Mouse (Mus musculus): ENCODE data around the gene Arhgap45. TPM values are rescaled to one million over a fixed set of nuclear protein-coding genes. Genes with fewer than 3 reads are reported as not detected.

Gene Arhgap45
- polyA plus RNA-seq, 1 experiment from 2014 or later = 0.83 TPM

GRCm38 (mm10) chr10:80023758-80024157, 7.3 kb downstream of the Arhgap45 start:
- H3K27me3 ChIP-seq (ENCODE audit: control insufficient read depth, insufficient read depth, low read length) = peaks cover 13% of the 10 kb centered on the region
- no peaks in the 10 kb centered on the region for H3K4me1 ChIP-seq (ENCODE audit: control insufficient read depth, insufficient read depth, low read length)
- ATAC-seq (ENCODE audit: low read depth) = no peak
- 90% methylated on average over 5 of the region's 5 CpGs for WGBS
- H3K9ac ChIP-seq (replicated peaks; ENCODE audit: low read depth, low read length) = no peak overlapping the region
- no peak overlapping the region for H3K27ac ChIP-seq (ENCODE audit: low read depth, low read length)
- H3K4me2 ChIP-seq (ENCODE audit: low read depth, low read length) = no peak overlapping the region
- no peak overlapping the region for H3K4me3 ChIP-seq (ENCODE audit: low read depth, low read length)
- no peaks in the 10 kb centered on the region for H3K36me3 ChIP-seq (ENCODE audit: control insufficient read depth, insufficient read depth, low read length)
- no peaks in the 10 kb centered on the region for H3K9me3 ChIP-seq (ENCODE audit: control insufficient read depth, low read length)

GRCm38 (mm10) chr10:80024229-80025043, 8.0 kb downstream of the Arhgap45 start:
- H3K27me3 ChIP-seq (ENCODE audit: control insufficient read depth, insufficient read depth, low read length) = peaks cover 9% of the 10 kb centered on the region; the same call in 1 of the 2 replicates
- H3K27ac ChIP-seq (ENCODE audit: low read depth, low read length) = no peak overlapping the region
- ATAC-seq (ENCODE audit: low read depth) = no peak
- no peak overlapping the region for H3K4me2 ChIP-seq (ENCODE audit: low read depth, low read length)
- 79% methylated on average over 15 of the region's 15 CpGs for WGBS
- no peaks in the 10 kb centered on the region for H3K9me3 ChIP-seq (ENCODE audit: control insufficient read depth, low read length)
- no peak overlapping the region for H3K9ac ChIP-seq (replicated peaks; ENCODE audit: low read depth, low read length)
- no peaks in the 10 kb centered on the region for H3K36me3 ChIP-seq (ENCODE audit: control insufficient read depth, insufficient read depth, low read length)
- no peak overlapping the region for H3K4me3 ChIP-seq (ENCODE audit: low read depth, low read length)
- H3K4me1 ChIP-seq (ENCODE audit: control insufficient read depth, insufficient read depth, low read length) = no peaks in the 10 kb centered on the region

- H3K27ac ChIP-seq (ENCODE audit: low read depth, low read length) = no peak overlapping the region
- H3K27me3 ChIP-seq (ENCODE audit: control insufficient read depth, insufficient read depth, low read length) = 0 out of 2 replicates have a peak, but pooled peaks cover 5% of the 10 kb centered on the region
- no peaks in the 10 kb centered on the region for H3K9me3 ChIP-seq (ENCODE audit: control insufficient read depth, low read length)
- no peaks in the 10 kb centered on the region for H3K36me3 ChIP-seq (ENCODE audit: control insufficient read depth, insufficient read depth, low read length)
- WGBS = 51% methylated on average over 4 of the region's 4 CpGs
- H3K4me1 ChIP-seq (ENCODE audit: control insufficient read depth, insufficient read depth, low read length) = no peaks in the 10 kb centered on the region
- H3K4me3 ChIP-seq (ENCODE audit: low read depth, low read length) = no peak overlapping the region
- no peak overlapping the region for H3K9ac ChIP-seq (replicated peaks; ENCODE audit: low read depth, low read length)
- ATAC-seq (ENCODE audit: low read depth) = no peak
- H3K4me2 ChIP-seq (ENCODE audit: low read depth, low read length) = no peak overlapping the region
Observed at GRCm38 (mm10) chr10:80025044-80025347, 8.5 kb downstream of the Arhgap45 start.

GRCm38 (mm10) chr10:80025463-80025862, 9.0 kb downstream of the Arhgap45 start:
- Histone ChIP-seq H3K27ac (ENCODE audit: low read depth, low read length) (no peak overlapping the region), H3K9ac (replicated peaks; ENCODE audit: low read depth, low read length) (no peak overlapping the region), H3K36me3 (ENCODE audit: control insufficient read depth, insufficient read depth, low read length) (no peaks in the 10 kb centered on the region), H3K4me1 (ENCODE audit: control insufficient read depth, insufficient read depth, low read length) (no peaks in the 10 kb centered on the region), H3K9me3 (ENCODE audit: control insufficient read depth, low read length) (no peaks in the 10 kb centered on the region), H3K27me3 (ENCODE audit: control insufficient read depth, insufficient read depth, low read length) (0 out of 2 replicates have a peak, but pooled peaks cover 2% of the 10 kb centered on the region), H3K4me2 (ENCODE audit: low read depth, low read length) (no peak overlapping the region), H3K4me3 (ENCODE audit: low read depth, low read length) (no peak overlapping the region)
- 78% methylated on average over 10 of the region's 10 CpGs for WGBS
- no peak for ATAC-seq (ENCODE audit: low read depth)

GRCm38 (mm10) chr10:80025889-80026288, 9.4 kb downstream of the Arhgap45 start:
- no peak overlapping the region for H3K4me3 ChIP-seq (ENCODE audit: low read depth, low read length)
- H3K9me3 ChIP-seq (ENCODE audit: control insufficient read depth, low read length) = no peaks in the 10 kb centered on the region
- no peak overlapping the region for H3K27ac ChIP-seq (ENCODE audit: low read depth, low read length)
- 56% methylated on average over 12 of the region's 12 CpGs for WGBS
- H3K27me3 ChIP-seq (ENCODE audit: control insufficient read depth, insufficient read depth, low read length) = no peaks in the 10 kb centered on the region
- ATAC-seq (ENCODE audit: low read depth) = no peak
- no peak overlapping the region for H3K4me2 ChIP-seq (ENCODE audit: low read depth, low read length)
- H3K4me1 ChIP-seq (ENCODE audit: control insufficient read depth, insufficient read depth, low read length) = no peaks in the 10 kb centered on the region
- H3K36me3 ChIP-seq (ENCODE audit: control insufficient read depth, insufficient read depth, low read length) = no peaks in the 10 kb centered on the region
- H3K9ac ChIP-seq (replicated peaks; ENCODE audit: low read depth, low read length) = no peak overlapping the region

- WGBS = 71% methylated on average over 20 of the region's 20 CpGs
- no peaks in the 10 kb centered on the region for H3K9me3 ChIP-seq (ENCODE audit: control insufficient read depth, low read length)
- no peak overlapping the region for H3K9ac ChIP-seq (replicated peaks; ENCODE audit: low read depth, low read length)
- no peaks in the 10 kb centered on the region for H3K4me1 ChIP-seq (ENCODE audit: control insufficient read depth, insufficient read depth, low read length)
- H3K27ac ChIP-seq (ENCODE audit: low read depth, low read length) = no peak overlapping the region
- H3K4me3 ChIP-seq (ENCODE audit: low read depth, low read length) = no peak overlapping the region
- no peaks in the 10 kb centered on the region for H3K27me3 ChIP-seq (ENCODE audit: control insufficient read depth, insufficient read depth, low read length)
- H3K36me3 ChIP-seq (ENCODE audit: control insufficient read depth, insufficient read depth, low read length) = no peaks in the 10 kb centered on the region
- no peak overlapping the region for H3K4me2 ChIP-seq (ENCODE audit: low read depth, low read length)
- ATAC-seq (ENCODE audit: low read depth) = no peak
Observed at GRCm38 (mm10) chr10:80027681-80028520, 11.4 kb downstream of the Arhgap45 start.

GRCm38 (mm10) chr10:80028521-80028846, 12.0 kb downstream of the Arhgap45 start:
- Histone ChIP-seq H3K27me3 (ENCODE audit: control insufficient read depth, insufficient read depth, low read length) (no peaks in the 10 kb centered on the region), H3K36me3 (ENCODE audit: control insufficient read depth, insufficient read depth, low read length) (no peaks in the 10 kb centered on the region), H3K9me3 (ENCODE audit: control insufficient read depth, low read length) (no peaks in the 10 kb centered on the region), H3K4me3 (ENCODE audit: low read depth, low read length) (no peak overlapping the region), H3K4me1 (ENCODE audit: control insufficient read depth, insufficient read depth, low read length) (no peaks in the 10 kb centered on the region), H3K9ac (replicated peaks; ENCODE audit: low read depth, low read length) (no peak overlapping the region), H3K27ac (ENCODE audit: low read depth, low read length) (no peak overlapping the region), H3K4me2 (ENCODE audit: low read depth, low read length) (no peak overlapping the region)
- no peak for ATAC-seq (ENCODE audit: low read depth)
- 93% methylated on average over 13 of the region's 13 CpGs for WGBS

- ATAC-seq (ENCODE audit: low read depth) = no peak
- H3K4me2 ChIP-seq (ENCODE audit: low read depth, low read length) = no peak overlapping the region
- H3K27me3 ChIP-seq (ENCODE audit: control insufficient read depth, insufficient read depth, low read length) = no peaks in the 10 kb centered on the region
- H3K9ac ChIP-seq (replicated peaks; ENCODE audit: low read depth, low read length) = 0 out of 2 replicates have a peak overlapping the region, but pooled peaks have one; percentile 11
- no peak overlapping the region for H3K27ac ChIP-seq (ENCODE audit: low read depth, low read length)
- H3K4me3 ChIP-seq (ENCODE audit: low read depth, low read length) = no peak overlapping the region
- 81% methylated on average over 9 of the region's 9 CpGs for WGBS
- no peaks in the 10 kb centered on the region for H3K9me3 ChIP-seq (ENCODE audit: control insufficient read depth, low read length)
- peaks cover 4% of the 10 kb centered on the region; the same call in 1 of the 2 replicates for H3K36me3 ChIP-seq (ENCODE audit: control insufficient read depth, insufficient read depth, low read length)
- H3K4me1 ChIP-seq (ENCODE audit: control insufficient read depth, insufficient read depth, low read length) = no peaks in the 10 kb centered on the region
Observed at GRCm38 (mm10) chr10:80030191-80030590, 13.7 kb downstream of the Arhgap45 start.

GRCm38 (mm10) chr10:80030736-80031135, 14.3 kb downstream of the Arhgap45 start:
- Histone ChIP-seq H3K4me1 (ENCODE audit: control insufficient read depth, insufficient read depth, low read length) (no peaks in the 10 kb centered on the region), H3K4me2 (ENCODE audit: low read depth, low read length) (no peak overlapping the region), H3K9ac (replicated peaks; ENCODE audit: low read depth, low read length) (no peak overlapping the region), H3K36me3 (ENCODE audit: control insufficient read depth, insufficient read depth, low read length) (peaks cover 9% of the 10 kb centered on the region; the same call in 1 of the 2 replicates), H3K27me3 (ENCODE audit: control insufficient read depth, insufficient read depth, low read length) (no peaks in the 10 kb centered on the region), H3K9me3 (ENCODE audit: control insufficient read depth, low read length) (no peaks in the 10 kb centered on the region), H3K27ac (ENCODE audit: low read depth, low read length) (no peak overlapping the region), H3K4me3 (ENCODE audit: low read depth, low read length) (no peak overlapping the region)
- WGBS = 85% methylated on average over 17 of the region's 17 CpGs
- no peak for ATAC-seq (ENCODE audit: low read depth)
